25 mouse cellular contexts compared by ENCODE assay signal in genomic region chr16:89883897-89884296, GRCm38 (mm10).
DNase-seq lines count a peak whose midpoint lies in the region; ATAC-seq and TF ChIP-seq lines count a peak whose summit lies in the region.
"Had no signal": no experiment of that assay in that cellular context is flagged by ENCODE, and none has a peak within 500 bp of the region (broad histone marks: within the 10 kb centered on the region; RNA-seq: fewer than 3 reads in every experiment).

No protein-coding gene starts in this region.

- H3K4me3 ChIP-seq in ES-E14 (ENCODE audit: insufficient read depth in 1 of 2, low read depth in 1 of 2, low read length in 2 of 2, poor library complexity in 1 of 2, severe bottlenecking in 1 of 2), result no peak overlapping the region
- H3K4me3 ChIP-seq: embryonic facial prominence, embryonic 12.5 days; embryonic facial prominence, embryonic 15.5 days; gastrocnemius, adult 2 months; hindbrain, embryonic 12.5 days; hindbrain, embryonic 15.5 days; intestine, embryonic 15.5 days had no signal

- ATAC-seq in inflammation-experienced regulatory T-cells, adult 6 months, result no peak
- ATAC-seq: activated CD4-positive, CD25-positive, alpha-beta regulatory T cell, adult 4 months; CD4-positive, CD25-positive, alpha-beta regulatory T cell, adult 4 months; forebrain, embryonic 14.5 days; forebrain, postnatal 0 days; intestine, embryonic 15.5 days had no signal

- no peaks in the 10 kb centered on the region for H3K9me3 ChIP-seq in ES-E14 (ENCODE audit: control insufficient read depth, insufficient read depth, low read depth, low read length)
- H3K9me3 ChIP-seq: embryonic facial prominence, embryonic 12.5 days; embryonic facial prominence, embryonic 15.5 days; hindbrain, embryonic 12.5 days; hindbrain, embryonic 15.5 days; intestine, embryonic 15.5 days had no signal

- in situ Hi-C loops in ES-E14 (cut with MboI; ENCODE audit: low sequenced_read_pairs in 2 of 2, unreplicated experiment in 2 of 2), result no loop called here

- H3K4me1 ChIP-seq in ES-E14 (ENCODE audit: control insufficient read depth in 2 of 2, insufficient read depth in 2 of 2, low read length in 2 of 2, poor library complexity in 1 of 2), result peaks cover 0 to 6% of the 10 kb centered on the region in 2 experiments; a peak in 2 of 4 replicates
- H3K4me1 ChIP-seq: hindbrain, embryonic 12.5 days; intestine, embryonic 15.5 days had no signal

- no peak overlapping the region for H3K9ac ChIP-seq in ES-E14 (ENCODE audit: insufficient read depth, low read depth, low read length, poor library complexity, severe bottlenecking)
- H3K9ac ChIP-seq: embryonic facial prominence, embryonic 12.5 days; embryonic facial prominence, embryonic 15.5 days; forebrain, postnatal 0 days; hindbrain, embryonic 12.5 days; hindbrain, embryonic 15.5 days; intestine, embryonic 15.5 days had no signal

- peak; percentile 36 for DNase-seq in adrenal gland, adult 2 months
- DNase-seq in adrenal gland, postnatal 4 days (ENCODE audit: low spot score in 2 of 2), result no peak
- DNase-seq in 3T3-L1 (ENCODE audit: low read depth, low spot score), result peak; percentile 59
- DNase-seq in ES-E14 (ENCODE audit: low read depth, low spot score), result no peak
- peak; percentile 55 for DNase-seq in brain, adult 2 months (ENCODE audit: low read depth, low spot score)
- no peak for DNase-seq in lung, postnatal 4 days
- DNase-seq in layer of hippocampus, adult 9-11 months, result no peak
- DNase-seq: adrenal gland, postnatal 10 days; cerebellum, adult 11 months; cerebellum, adult 2 months; cerebellum, adult 9-11 months; cerebellum, postnatal 25 days; forebrain, postnatal 0 days; gastrocnemius, adult 2 months; gastrocnemius, postnatal 14 days; heart, adult 11 months had no signal

- H3K27ac ChIP-seq in ES-E14 (ENCODE audit: insufficient read depth, low read depth, low read length, poor library complexity, severe bottlenecking), result no peak overlapping the region
- H3K27ac ChIP-seq: embryonic facial prominence, embryonic 12.5 days; embryonic facial prominence, embryonic 15.5 days; gastrocnemius, adult 2 months; hindbrain, embryonic 12.5 days; hindbrain, embryonic 15.5 days; intestine, embryonic 15.5 days had no signal

- H3K36me3 ChIP-seq in ES-E14 (ENCODE audit: control insufficient read depth, insufficient read depth, low read length, poor library complexity, severe bottlenecking), result no peaks in the 10 kb centered on the region
- H3K36me3 ChIP-seq: hindbrain, embryonic 15.5 days; intestine, embryonic 15.5 days had no signal

TF ChIP-seq in ES-E14, 5 proteins besides CTCF, POLR2A, EP300 and RAD21:
- TF ChIP-seq MAFK (IDR thresholded peaks at IDR 0.05; ENCODE audit: insufficient read depth, low read depth, low read length), result peak; percentile 95
- TF ChIP-seq ZC3H11A (IDR thresholded peaks at IDR 0.05; ENCODE audit: borderline replicate concordance, low read depth, low read length), result no peak

Comparison
In these comparisons a context has a peak if more than half of its experiments do, and no peak if none do; other contexts are left out.
1. DNase-seq: peak in adrenal gland, adult 2 months (single experiment), 3T3-L1 (single experiment) and brain, adult 2 months (single experiment); none in adrenal gland, postnatal 4 days (0 of 2), ES-E14 (single experiment), lung, postnatal 4 days (0 of 2) and layer of hippocampus, adult 9-11 months (single experiment).